Mouse (Mus musculus): ENCODE measurements around the gene Rgs19. TPM values are rescaled to one million over a fixed set of nuclear protein-coding genes. Genes with fewer than 3 reads are reported as not detected.

The Rgs19 gene
- 89.7 and 90.4 TPM in 2 replicates for total RNA-seq (2017)

DNA sequence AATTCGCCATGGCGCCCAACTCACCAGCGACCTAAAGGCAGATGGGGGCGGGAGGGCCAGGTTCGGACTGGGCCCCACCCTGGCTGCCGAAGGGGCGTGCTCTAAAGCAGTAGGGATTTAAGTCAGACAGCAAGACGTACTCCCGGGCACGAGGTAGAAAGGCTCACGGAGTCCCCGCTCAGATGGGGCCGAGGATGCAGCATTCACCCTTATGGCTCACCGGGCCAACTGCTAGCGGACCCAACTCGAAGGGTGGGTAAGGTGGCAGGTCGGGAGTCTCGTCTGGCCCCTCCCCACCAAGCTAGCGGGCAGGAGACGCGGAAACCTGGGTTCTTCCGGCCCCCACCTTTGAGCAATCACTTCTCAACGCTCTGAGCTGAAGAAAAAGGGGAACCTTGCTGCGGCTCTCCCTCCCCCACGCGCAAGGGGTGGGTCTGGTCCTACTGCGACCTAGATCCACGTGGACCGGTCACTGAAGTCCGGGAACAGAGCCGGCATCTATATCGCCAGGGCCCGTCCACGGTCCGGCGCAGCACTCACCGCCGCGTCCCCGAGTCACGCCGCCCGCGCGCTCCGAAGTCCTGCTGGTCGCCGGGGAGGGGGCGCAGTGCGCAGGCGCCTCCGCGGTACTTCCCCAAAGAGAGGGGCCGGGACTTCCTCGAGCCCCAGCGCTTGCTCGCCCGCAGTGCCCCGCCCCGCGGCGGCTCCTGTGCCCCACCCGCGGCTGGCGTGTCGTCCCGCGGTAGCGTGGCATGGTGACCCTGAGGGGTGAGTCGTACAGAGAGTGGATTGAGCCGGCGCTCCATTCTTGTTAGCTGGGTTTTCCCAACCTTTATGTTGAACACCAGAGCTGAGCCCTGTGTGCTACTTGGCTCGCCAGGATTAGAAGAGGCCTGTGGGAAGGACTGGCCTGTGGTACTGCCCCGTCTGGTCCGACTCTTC, at the start of gene Rgs19:
Gene Rgs19 (minus strand): TSS at position 639 of the 942 bp plus-strand sequence.
- peak; percentile 79 to 81 for ATAC-seq (replicated peaks in 1 of 2; ENCODE audit: insufficient read depth in 1 of 2, low FRiP score in 2 of 2, low TSS enrichment in 1 of 2, low read depth in 1 of 2, poor library complexity in 2 of 2, severe bottlenecking in 2 of 2)

DNA sequence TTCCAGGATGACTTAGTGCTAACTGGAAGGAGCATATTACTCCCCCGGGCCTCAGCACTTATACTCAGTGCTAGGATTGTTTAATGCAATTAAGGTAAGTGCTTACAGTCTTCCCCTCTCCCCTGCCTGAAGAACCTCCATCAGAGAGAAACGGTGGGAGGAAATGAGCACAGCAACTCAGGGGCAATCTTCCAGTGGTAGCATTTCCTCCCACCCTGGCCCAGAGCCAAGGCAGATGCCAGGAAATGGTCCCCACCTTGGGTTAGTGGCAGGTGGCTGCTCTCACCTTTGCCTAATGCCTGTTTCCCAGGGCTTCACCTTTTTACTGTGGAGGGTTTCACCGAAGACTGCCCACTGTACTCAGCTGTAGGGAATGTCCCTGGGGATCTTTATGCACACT, 36.3 kb upstream of the Rgs19 start:
- ATAC-seq (replicated peaks in 1 of 2; ENCODE audit: insufficient read depth in 1 of 2, low FRiP score in 2 of 2, low TSS enrichment in 1 of 2, low read depth in 1 of 2, poor library complexity in 2 of 2, severe bottlenecking in 2 of 2), result no peak

DNA sequence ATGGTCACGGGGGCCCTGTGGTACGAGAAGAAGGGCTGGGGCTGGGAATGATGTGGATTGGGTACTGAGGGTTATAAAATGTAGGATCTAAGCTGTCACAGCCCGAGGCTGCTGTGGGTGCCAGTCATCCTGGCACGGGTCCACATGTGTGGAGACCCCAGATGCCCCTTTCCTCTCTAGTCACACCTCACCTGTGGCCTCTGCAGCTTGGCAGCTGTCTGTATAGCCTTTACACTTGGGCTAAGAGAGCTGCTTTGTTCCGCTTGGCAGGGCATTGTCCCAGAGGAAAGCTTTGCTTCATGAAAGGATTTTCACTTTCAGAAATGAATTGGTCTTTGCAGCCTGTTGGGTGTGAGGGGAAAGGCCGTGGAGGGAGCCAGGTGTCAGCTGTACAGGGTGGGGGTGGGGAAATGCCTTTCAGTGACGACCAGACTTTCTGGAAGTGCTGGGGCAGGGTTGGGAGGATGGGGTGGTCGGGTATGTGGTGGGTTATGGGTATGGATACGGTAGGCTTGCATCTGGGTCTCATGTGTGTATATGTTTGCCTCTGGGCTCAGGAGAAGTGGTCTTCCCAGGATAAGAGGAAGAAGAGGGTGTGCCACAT, 34.0 kb upstream of the Rgs19 start:
- no peak for ATAC-seq (replicated peaks in 1 of 2; ENCODE audit: insufficient read depth in 1 of 2, low FRiP score in 2 of 2, low TSS enrichment in 1 of 2, low read depth in 1 of 2, poor library complexity in 2 of 2, severe bottlenecking in 2 of 2)

DNA sequence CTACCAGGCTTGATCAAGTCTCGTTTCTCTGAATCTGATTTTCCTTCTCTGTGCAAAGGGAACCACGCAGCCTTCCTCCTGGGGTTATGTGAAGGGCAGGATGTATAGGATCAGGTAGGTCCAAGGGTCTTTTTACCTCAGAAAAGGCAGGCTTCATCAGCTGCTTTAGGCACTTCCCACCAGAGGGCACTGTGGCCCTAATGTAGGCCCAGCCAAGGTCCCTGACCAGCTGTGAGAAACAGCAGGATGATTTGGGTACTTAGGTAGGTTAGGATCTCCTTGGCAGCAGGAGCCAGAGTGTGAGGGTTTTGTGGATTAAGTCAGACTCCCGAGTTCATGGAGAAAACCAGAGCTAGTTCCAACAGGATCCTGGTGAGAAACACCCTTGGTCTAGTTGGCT, 28.4 kb upstream of the Rgs19 start:
- peak in 1 of 2 experiments; percentile 40; a peak in 1 of 4 replicates for ATAC-seq (replicated peaks in 1 of 2; ENCODE audit: insufficient read depth in 1 of 2, low FRiP score in 2 of 2, low TSS enrichment in 1 of 2, low read depth in 1 of 2, poor library complexity in 2 of 2, severe bottlenecking in 2 of 2)

DNA sequence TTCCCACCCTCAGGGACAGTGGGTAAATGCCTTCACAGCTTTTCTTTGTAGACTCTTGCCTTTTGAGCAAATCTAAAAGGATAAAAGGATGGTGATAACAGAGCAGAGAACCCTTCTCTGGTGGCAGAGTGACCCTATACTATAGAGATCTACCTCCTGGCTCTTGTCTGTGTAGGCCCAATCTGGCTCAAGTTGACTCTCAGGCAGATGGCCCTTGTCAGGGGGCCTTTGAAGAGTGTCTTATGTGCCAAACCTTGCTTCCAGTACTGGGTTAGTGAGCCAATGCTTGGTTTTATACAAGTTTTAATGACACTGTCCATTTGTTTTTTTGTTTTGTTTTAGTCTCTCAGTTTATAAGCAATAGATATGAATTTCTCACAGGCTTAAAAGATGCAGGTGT, 27.4 kb upstream of the Rgs19 start:
- no peak for ATAC-seq (replicated peaks in 1 of 2; ENCODE audit: insufficient read depth in 1 of 2, low FRiP score in 2 of 2, low TSS enrichment in 1 of 2, low read depth in 1 of 2, poor library complexity in 2 of 2, severe bottlenecking in 2 of 2)

DNA sequence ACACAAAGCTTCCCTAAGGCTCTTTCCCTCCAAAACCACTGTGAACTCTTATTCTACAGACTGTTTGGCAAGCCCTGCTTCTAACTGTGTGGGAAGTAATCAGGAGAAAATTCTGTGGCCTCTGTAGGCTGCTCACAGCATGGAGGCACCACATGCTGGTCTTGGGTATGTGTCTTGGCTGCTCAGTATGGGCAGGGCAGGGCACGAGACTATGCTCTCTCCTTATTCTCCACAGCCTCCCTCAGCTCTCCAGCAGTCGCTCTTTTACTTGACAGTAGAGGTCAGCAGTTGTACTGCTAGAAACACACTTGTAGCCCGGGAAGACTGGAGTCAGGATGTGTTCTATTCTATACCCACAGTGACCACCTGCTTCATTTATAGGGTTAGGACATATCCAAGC, 26.3 kb upstream of the Rgs19 start:
- ATAC-seq (replicated peaks in 1 of 2; ENCODE audit: insufficient read depth in 1 of 2, low FRiP score in 2 of 2, low TSS enrichment in 1 of 2, low read depth in 1 of 2, poor library complexity in 2 of 2, severe bottlenecking in 2 of 2), result no peak

DNA sequence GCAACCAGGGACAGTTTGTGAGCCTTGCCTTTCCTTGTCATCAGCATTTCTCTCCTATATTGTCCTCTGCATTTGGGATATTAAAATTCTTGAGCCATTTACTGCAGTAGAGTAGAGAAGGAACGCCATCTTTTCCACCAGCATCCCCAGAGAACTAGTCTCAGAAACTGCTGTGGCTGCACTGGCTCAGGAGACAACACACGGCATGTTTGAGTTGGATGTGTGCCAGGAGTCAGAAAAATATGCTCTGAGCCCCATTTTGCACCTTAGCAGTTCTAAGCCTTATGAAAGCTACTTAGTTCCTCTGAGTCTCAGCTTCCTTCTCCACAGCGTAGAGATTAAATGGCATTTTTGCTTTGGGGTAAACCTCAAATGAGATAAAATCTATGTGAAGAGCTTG, 23.2 kb upstream of the Rgs19 start:
- ATAC-seq (replicated peaks in 1 of 2; ENCODE audit: insufficient read depth in 1 of 2, low FRiP score in 2 of 2, low TSS enrichment in 1 of 2, low read depth in 1 of 2, poor library complexity in 2 of 2, severe bottlenecking in 2 of 2), result no peak

DNA sequence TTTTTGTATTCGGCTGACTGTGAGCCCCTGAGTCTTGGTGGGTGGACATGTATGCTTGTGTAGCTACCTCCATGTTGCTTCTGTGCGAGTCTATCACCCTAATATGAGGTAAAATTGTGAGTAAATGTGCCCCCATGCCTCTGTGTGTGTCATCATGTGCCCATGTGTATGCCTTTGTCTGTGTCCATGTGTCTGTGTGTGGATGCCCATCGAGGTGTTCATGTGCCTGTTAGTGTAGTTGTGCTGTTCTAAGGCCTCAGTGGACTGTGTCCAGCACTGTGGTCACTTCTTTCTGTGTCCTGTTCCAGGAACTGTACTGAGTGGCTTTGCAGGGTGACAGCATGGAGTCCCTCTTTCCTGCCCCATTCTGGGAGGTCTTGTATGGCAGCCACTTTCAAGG, 21.6 kb upstream of the Rgs19 start:
- no peak for ATAC-seq (replicated peaks in 1 of 2; ENCODE audit: insufficient read depth in 1 of 2, low FRiP score in 2 of 2, low TSS enrichment in 1 of 2, low read depth in 1 of 2, poor library complexity in 2 of 2, severe bottlenecking in 2 of 2)

DNA sequence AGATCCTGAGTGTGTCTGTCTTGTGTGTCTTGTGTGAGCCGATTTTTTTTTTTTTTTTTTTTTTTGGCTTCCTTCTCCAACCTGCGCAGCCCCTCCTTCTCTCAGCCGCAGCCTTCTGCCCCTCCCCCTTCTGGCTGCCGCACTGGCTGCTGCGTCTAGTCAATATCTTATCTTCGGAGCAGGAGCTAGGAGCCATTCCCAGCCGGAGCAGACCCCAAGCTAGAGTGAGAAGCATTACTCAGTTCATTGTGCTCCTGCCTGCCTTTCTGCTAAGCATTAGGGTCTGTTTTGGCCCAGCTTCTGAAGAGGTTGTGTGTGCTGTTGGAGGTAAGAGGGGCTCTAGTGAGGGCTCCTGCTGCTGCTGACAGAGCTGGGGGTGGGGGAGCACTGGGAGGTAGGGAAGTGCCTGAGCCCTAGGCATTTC, 21.1 kb upstream of the Rgs19 start, which contains the start of gene Oprl1:
Gene Oprl1 (plus strand): TSS at position 114 of the 424 bp plus-strand sequence.
- peak; percentile 40 to 59; a peak in 3 of 4 replicates for ATAC-seq (replicated peaks in 1 of 2; ENCODE audit: insufficient read depth in 1 of 2, low FRiP score in 2 of 2, low TSS enrichment in 1 of 2, low read depth in 1 of 2, poor library complexity in 2 of 2, severe bottlenecking in 2 of 2)

DNA sequence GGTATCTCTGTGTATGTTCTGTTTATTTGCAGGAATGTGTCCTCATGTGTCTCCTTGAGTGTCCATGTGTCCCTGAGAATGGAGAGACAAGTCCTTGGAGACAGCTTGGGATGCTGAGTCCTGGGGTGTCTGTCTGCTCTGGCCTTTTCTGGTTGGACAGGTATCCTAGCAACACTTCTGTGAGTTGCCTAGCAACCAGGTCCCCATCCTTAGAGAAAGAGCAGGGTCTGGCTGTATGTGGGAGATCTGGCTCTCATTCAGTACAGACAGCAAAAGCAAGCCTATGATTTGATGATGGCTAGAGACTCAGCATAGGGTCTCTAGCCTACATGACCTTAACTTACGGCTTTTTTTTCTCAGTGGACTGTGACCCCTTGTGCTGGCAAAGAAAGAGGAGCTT, 20.0 kb upstream of the Rgs19 start:
- no peak for ATAC-seq (replicated peaks in 1 of 2; ENCODE audit: insufficient read depth in 1 of 2, low FRiP score in 2 of 2, low TSS enrichment in 1 of 2, low read depth in 1 of 2, poor library complexity in 2 of 2, severe bottlenecking in 2 of 2)

DNA sequence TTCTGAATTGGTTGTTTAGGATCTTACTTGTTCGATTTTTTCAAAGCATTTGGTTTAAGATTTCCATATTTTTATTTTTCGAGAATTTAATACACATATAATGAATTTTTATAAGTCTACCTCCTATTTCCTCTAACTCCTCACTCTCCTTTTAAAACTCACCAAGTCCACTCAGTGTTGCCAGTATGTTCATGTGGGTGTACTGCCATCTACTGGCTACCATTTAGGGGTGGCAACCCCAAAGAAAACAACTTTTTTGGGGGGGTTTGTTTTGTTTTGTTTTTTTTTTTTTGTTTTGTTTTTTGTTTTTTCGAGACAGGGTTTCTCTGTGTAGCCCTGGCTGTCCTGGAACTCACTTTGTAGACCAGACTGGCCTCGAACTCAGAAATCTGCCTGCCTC, 12.9 kb upstream of the Rgs19 start:
- ATAC-seq (replicated peaks in 1 of 2; ENCODE audit: insufficient read depth in 1 of 2, low FRiP score in 2 of 2, low TSS enrichment in 1 of 2, low read depth in 1 of 2, poor library complexity in 2 of 2, severe bottlenecking in 2 of 2), result peak; percentile 56 to 69; a peak in 3 of 4 replicates

DNA sequence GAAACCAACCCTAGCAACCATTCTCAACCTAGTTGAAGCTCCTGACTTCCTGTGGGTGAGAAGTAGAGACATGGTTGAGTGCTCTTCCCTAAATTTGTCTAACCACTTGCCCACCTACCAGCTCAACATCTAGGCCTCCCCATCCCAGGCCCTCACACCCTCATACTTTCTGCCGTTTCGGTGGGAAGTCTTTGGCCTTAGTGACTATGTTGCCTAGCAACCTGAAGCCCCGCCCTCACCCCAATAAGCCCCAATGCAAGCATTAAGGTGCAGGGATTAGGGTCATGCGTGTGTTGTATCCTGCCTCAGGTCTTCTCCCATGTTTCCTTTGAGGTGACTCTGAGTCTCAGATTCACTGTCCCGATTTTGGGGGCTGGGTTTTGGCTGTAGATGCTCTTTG, 4.5 kb upstream of the Rgs19 start, which contains the start of gene Lkaaear1:
Gene Lkaaear1 (minus strand): TSS at position 202 of the 400 bp plus-strand sequence.
- ATAC-seq (replicated peaks in 1 of 2; ENCODE audit: insufficient read depth in 1 of 2, low FRiP score in 2 of 2, low TSS enrichment in 1 of 2, low read depth in 1 of 2, poor library complexity in 2 of 2, severe bottlenecking in 2 of 2), result no peak

DNA sequence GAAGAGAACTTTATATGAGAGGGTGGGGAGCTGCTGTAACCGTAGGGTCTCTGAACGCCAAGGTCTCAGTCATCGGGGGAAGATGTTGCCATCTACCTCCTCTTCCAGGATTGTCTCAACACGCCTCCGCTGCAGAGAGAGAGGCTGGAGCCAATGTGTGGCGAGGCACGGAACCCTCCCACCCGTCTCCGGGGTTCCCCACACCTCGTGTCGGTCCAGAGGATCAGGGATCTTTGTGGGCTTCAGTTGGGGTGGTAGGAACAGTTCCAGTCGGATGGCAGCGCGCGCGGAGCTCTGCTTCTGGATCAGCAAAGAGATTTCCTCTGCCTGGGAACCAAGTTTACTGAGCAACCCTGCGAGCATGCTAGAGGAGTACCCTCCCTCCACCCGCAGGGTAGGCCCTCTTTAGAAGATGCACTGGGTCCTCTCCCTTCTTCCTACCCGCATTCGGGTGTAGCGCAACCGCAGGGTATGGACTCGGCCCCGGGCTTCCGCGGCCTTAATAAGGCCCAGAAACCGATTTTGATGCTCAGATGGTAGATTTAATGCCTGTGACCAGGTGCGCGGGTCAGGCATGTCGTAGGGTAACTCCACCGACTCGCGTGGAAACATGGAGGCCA, 3.1 kb upstream of the Rgs19 start:
- no peak for ATAC-seq (replicated peaks in 1 of 2; ENCODE audit: insufficient read depth in 1 of 2, low FRiP score in 2 of 2, low TSS enrichment in 1 of 2, low read depth in 1 of 2, poor library complexity in 2 of 2, severe bottlenecking in 2 of 2)

DNA sequence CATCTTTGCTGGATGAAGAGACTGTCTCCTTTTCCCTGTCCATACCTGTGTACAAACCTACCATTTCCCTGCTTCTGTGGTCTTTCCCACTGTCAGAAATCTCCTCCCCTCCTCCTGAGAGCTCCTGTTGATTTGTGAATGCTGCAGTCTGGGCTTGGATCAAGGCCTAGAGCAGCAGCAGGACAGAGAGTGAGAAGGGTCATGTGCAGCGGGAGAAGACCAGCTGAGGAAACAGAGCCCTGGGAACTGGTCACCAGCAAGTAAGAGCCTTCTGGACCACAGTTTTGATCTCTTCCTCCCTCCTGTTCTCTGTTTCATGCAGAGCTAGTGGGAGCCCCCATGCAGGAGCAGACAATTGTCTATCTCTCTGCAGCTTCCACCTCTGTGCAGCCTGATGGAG, 2.0 kb upstream of the Rgs19 start:
- ATAC-seq (replicated peaks in 1 of 2; ENCODE audit: insufficient read depth in 1 of 2, low FRiP score in 2 of 2, low TSS enrichment in 1 of 2, low read depth in 1 of 2, poor library complexity in 2 of 2, severe bottlenecking in 2 of 2), result no peak

DNA sequence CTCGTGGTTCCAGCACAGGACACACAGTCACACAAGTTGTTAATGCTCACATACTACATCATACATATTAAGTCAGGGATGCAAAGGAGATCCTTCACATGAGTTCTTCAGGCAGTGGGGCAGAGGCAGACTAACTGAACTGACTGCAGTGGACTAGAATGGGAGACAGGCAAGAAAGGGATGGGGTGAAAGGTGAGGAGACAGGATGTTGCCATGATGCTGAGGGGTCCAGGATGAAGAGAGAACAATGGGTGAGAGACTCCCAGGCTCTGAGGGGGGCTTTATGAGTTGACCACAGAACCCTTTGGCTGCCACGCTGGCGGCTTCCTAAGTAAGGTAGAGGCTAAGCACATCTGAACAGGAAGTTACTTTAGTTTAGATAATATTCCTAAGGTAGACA, 804 bp upstream of the Rgs19 start:
- no peak for ATAC-seq (replicated peaks in 1 of 2; ENCODE audit: insufficient read depth in 1 of 2, low FRiP score in 2 of 2, low TSS enrichment in 1 of 2, low read depth in 1 of 2, poor library complexity in 2 of 2, severe bottlenecking in 2 of 2)

DNA sequence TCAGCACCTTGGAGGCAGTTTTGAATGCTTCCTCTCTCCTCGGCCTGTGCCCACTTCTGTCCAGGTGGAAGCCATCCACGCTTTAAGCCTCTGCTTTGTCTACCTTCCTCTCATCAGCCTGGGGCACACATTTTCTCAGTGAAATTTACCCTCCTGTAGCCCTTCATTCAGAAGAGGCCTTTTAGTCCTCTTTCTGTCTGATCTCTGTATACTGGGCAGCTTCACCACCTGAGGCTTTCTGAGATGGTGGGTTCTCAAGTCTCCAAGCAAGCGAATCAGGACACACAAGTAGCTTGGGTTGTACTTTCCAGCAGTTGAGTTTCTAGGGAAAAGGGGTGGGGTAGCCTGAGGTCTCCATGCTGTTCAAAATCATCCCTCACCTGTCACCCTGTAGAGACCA, 1.5 kb downstream of the Rgs19 start:
- ATAC-seq (replicated peaks in 1 of 2; ENCODE audit: insufficient read depth in 1 of 2, low FRiP score in 2 of 2, low TSS enrichment in 1 of 2, low read depth in 1 of 2, poor library complexity in 2 of 2, severe bottlenecking in 2 of 2), result no peak

DNA sequence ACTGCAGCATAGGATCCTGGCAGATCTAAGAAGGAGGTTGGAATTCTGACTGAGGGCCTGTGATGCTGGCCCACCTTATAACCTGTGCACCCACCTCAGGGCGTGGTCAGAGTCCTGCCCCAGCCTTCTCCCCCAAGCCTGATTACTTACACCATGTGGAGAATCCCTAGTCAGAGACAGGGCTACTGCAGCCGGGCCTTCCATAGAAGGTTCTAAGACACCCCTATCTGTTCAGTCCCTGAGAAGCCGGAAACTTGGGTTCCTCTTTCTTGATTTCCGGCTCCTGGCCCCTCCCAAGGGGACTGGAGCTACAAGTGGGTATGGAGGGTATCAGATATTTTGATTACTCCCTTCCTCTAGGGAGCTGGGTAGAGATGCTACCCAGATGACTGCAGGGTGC, 2.2 kb downstream of the Rgs19 start:
- ATAC-seq (replicated peaks in 1 of 2; ENCODE audit: insufficient read depth in 1 of 2, low FRiP score in 2 of 2, low TSS enrichment in 1 of 2, low read depth in 1 of 2, poor library complexity in 2 of 2, severe bottlenecking in 2 of 2), result peak; percentile 46 to 47

DNA sequence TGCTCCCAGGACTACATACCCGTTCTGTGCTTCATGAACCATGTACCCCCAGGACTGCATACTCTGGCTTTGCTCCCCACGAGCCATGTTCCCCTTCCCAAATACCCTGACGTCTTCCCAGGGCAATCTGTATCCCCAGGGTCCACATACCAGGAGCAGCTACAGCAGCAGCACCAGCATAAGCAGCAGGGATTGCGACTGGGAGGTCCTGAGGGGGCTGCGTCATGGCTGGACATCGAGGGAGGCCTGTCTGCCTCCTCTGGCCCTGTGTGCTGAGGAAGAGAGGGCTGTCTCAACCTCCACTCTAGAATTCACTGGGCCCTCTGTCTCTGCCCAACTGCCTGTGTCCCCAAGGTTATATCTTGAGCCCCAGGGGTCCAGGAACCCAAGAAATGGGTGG, 2.7 kb downstream of the Rgs19 start:
- no peak for ATAC-seq (replicated peaks in 1 of 2; ENCODE audit: insufficient read depth in 1 of 2, low FRiP score in 2 of 2, low TSS enrichment in 1 of 2, low read depth in 1 of 2, poor library complexity in 2 of 2, severe bottlenecking in 2 of 2)
